Mouse (Mus musculus) brain, embryonic 14.5 days (tissue): Measurements from ENCODE around the gene Dlgap1. TPM values are rescaled to one million over a fixed set of nuclear protein-coding genes. Genes with fewer than 3 reads are reported as not detected.

Source experiments
- DNase-seq: peaks from one replicate; pipeline ENCODE4 v3.0.0-alpha.2; 2011; ENCODE audit warnings: low read depth
- CTCF ChIP-seq: fragments of 200-500 bp; IDR thresholded peaks from 2 replicates; pipeline ENCODE4 v1.5.1; 2012; ENCODE audit warnings: inconsistent platforms, mild to moderate bottlenecking, moderate library complexity, borderline replicate concordance; ENCODE audit not compliant: insufficient read depth, insufficient read length; ENCODE audit errors: extremely low read depth
- POLR2A ChIP-seq: fragments of 200-500 bp; IDR thresholded peaks from 2 replicates; pipeline ENCODE4 v1.6.1; 2012; ENCODE audit warnings: mild to moderate bottlenecking, inconsistent platforms, borderline replicate concordance; ENCODE audit not compliant: poor library complexity, insufficient read depth, insufficient read length, severe bottlenecking; ENCODE audit errors: extremely low read depth
- polyA plus RNA-seq: library from polyadenylated mRNA; depleted of rRNA; stranded (reverse); fragments of >200 nt; gene quantifications from 2 replicates; pipeline ENCODE4 v1.2.3, GENCODE M21; 2012

Gene Dlgap1
- polyA plus RNA-seq, 1 experiment = 25.4 TPM

- no peak for TF ChIP-seq CTCF
- TF ChIP-seq POLR2A = no peak
- DNase-seq = no peak
Observed at GRCm38 (mm10) chr17:70741696-70742095, 772.8 kb downstream of the Dlgap1 start.

- TF ChIP-seq CTCF (no peak), POLR2A (no peak)
- DNase-seq = no peak
Observed at GRCm38 (mm10) chr17:70744570-70745153, 775.8 kb downstream of the Dlgap1 start.

- no peak for DNase-seq
- TF ChIP-seq POLR2A (no peak), CTCF (no peak)
Observed at GRCm38 (mm10) chr17:70745385-70745784, 776.5 kb downstream of the Dlgap1 start.

GRCm38 (mm10) chr17:70746379-70747079 is 777.7 kb downstream of the Dlgap1 start:
- no peak for TF ChIP-seq POLR2A
- no peak for TF ChIP-seq CTCF
- DNase-seq = no peak

GRCm38 (mm10) chr17:70747731-70748475 is 779.0 kb downstream of the Dlgap1 start:
- DNase-seq = peak; percentile 84

GRCm38 (mm10) chr17:70748476-70748830 is 779.6 kb downstream of the Dlgap1 start:
- no peak for TF ChIP-seq CTCF
- TF ChIP-seq POLR2A = no peak
- no peak for DNase-seq

More at GRCm38 (mm10) chr17:70747731-70748475, 779.0 kb downstream of the Dlgap1 start:
- TF ChIP-seq POLR2A (no peak), CTCF (no peak)

GRCm38 (mm10) chr17:70748964-70749650 is 780.2 kb downstream of the Dlgap1 start:
- no peak for DNase-seq
- TF ChIP-seq CTCF (no peak), POLR2A (no peak)

DNA sequence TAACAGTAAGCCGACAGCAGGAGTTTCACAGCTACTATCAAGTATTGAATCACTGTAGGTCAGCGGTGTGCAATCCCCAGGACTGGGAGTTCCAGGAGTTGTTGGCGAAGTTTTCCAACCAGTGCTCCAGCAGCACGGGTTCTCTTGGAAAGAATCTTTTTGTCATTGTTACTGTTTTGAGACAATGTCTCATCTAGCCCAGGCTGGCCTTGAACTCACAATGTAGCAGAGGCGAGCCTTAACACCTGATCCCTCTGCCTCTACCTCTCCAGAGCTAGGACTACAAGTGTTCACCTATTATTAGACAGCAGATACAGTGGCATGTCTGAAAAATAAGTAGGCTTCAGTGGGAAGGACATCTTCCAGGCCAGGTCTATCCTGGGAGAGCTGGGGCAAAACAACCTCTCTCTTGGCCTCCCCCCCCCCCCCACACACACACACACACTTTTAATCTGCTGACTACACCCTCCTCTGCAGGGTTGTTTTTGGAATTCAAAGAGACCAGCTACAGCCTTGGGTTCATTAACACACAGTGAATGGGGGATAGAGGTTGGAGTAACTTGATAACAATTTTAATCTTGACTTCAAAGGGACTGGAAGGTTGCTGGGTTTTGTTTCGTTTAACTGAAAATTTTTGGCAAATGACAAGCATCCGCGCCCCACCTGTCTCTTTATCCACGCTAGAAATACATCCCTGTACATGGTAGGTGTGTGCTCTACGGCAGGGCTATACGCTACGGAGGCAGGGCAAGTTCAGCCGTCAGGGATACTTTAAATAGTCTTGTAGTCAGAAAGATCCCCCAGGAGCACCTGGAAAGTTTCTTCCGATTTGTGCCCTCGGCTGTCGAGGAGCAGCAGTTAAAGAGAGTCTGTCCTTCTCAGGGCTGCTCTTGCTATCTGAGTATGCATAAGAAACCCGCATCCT is 781.6 kb downstream of the Dlgap1 start:
- no peak for DNase-seq
- no peak for TF ChIP-seq CTCF
- TF ChIP-seq POLR2A = no peak

- TF ChIP-seq POLR2A (no peak), CTCF (no peak)
- DNase-seq = peak; percentile 39
Observed at GRCm38 (mm10) chr17:70751161-70751651, 782.3 kb downstream of the Dlgap1 start.

GRCm38 (mm10) chr17:70751676-70752075 is 782.8 kb downstream of the Dlgap1 start:
- no peak for TF ChIP-seq POLR2A
- no peak for TF ChIP-seq CTCF
- DNase-seq = no peak
